Mouse (Mus musculus): ENCODE data around the gene Prss35. TPM values are rescaled to one million over a fixed set of nuclear protein-coding genes. Genes with fewer than 3 reads are reported as not detected.

Gene Prss35
- polyA plus RNA-seq (2016; fragmentation: Nextera tagmentation; extraction: Ambion mirVana), result 3.2 and 5.0 TPM in 2 replicates

DNA sequence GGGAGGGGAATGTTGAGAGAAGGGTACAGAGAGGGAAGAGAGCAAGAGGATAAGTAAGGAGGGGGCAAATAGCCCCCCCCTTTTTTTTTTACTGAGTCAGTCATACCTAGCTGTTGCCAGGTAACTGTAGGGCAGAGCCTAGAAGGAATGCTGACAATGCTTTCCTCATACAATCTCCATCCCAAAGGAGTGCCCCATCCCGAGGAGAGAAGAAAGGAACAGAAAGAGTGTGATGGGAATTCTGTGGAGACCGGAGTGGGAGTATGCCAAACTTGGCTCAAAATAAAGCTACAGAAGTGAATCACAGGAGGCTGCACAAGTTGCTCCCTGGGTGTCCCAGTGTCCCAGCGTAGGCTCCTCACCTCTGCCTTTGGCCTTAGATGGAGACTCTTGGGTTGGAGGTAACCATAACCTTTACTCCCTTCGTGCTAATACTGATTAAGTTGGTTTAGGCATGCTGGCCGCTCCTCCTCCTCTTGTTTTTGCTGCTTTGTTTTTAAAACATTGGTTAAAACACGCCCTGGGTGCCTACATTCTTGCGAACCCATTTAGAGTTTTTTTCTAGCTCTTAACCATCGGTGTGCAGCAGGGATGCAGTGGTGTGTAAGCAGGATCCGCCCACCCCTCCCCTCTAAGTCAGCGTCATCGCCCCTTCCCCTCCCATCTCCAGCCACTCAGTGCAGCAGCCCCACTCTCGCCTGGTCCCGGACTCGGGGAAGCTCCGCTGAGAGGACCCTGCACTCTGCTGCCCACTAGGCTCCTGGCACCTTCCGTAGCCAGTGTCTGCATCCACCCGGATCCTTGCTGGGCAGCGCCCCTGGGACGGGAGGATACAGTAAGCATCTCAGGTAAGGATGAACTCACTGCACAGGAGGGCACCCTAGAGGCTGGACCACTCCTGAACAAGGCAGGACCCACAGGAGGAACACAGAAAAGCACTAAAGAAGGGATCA is at the start of gene Prss35:
Gene Prss35, plus strand, starts transcription at position 691 of the 953 bp plus-strand sequence.
- H3K27me3 ChIP-seq (replicated peaks), result no peaks in the 10 kb centered on the region
- H3K36me3 ChIP-seq, result no peaks in the 10 kb centered on the region
- ATAC-seq (ENCODE audit: low FRiP score, low read depth), result peak; percentile 79
- H3K4me1 ChIP-seq, result peaks cover 5% of the 10 kb centered on the region
- H3K4me3 ChIP-seq, result peak within 1 kb of the TSS; percentile 23; the same call in 1 of the 2 replicates
- H3K4me2 ChIP-seq (replicated peaks), result peak within 1 kb of the TSS; percentile 65
- no peaks in the 10 kb centered on the region for H3K9me3 ChIP-seq
- H3K27ac ChIP-seq, result no peak within 1 kb of the TSS
- 2% methylated on average over 19 of the region's 19 CpGs for WGBS
- H3K9ac ChIP-seq, result peak within 1 kb of the TSS; percentile 36

- H3K27me3 ChIP-seq (replicated peaks), result peaks cover 3% of the 10 kb centered on the region
- no peak overlapping the region for H3K9ac ChIP-seq
- H3K4me2 ChIP-seq (replicated peaks), result no peak overlapping the region
- H3K9me3 ChIP-seq, result no peaks in the 10 kb centered on the region
- ATAC-seq (ENCODE audit: low FRiP score, low read depth), result no peak
- H3K4me1 ChIP-seq, result no peaks in the 10 kb centered on the region
- 90% methylated on average over 6 of the region's 6 CpGs for WGBS
- no peak overlapping the region for H3K4me3 ChIP-seq
- no peak overlapping the region for H3K27ac ChIP-seq
- H3K36me3 ChIP-seq, result no peaks in the 10 kb centered on the region
Observed at GRCm38 (mm10) chr9:86693935-86694334, 49.5 kb upstream of the Prss35 start.

GRCm38 (mm10) chr9:86694644-86695043 is 48.8 kb upstream of the Prss35 start:
- H3K4me2 ChIP-seq (replicated peaks), result peak overlapping the region; percentile 92
- peaks cover 3% of the 10 kb centered on the region for H3K27me3 ChIP-seq (replicated peaks)
- no peaks in the 10 kb centered on the region for H3K36me3 ChIP-seq
- WGBS, result 93% methylated on average over 7 of the region's 7 CpGs
- no peak overlapping the region for H3K4me3 ChIP-seq
- no peak for ATAC-seq (ENCODE audit: low FRiP score, low read depth)
- no peak overlapping the region for H3K27ac ChIP-seq
- no peaks in the 10 kb centered on the region for H3K9me3 ChIP-seq
- H3K4me1 ChIP-seq, result no peaks in the 10 kb centered on the region
- no peak overlapping the region for H3K9ac ChIP-seq

DNA sequence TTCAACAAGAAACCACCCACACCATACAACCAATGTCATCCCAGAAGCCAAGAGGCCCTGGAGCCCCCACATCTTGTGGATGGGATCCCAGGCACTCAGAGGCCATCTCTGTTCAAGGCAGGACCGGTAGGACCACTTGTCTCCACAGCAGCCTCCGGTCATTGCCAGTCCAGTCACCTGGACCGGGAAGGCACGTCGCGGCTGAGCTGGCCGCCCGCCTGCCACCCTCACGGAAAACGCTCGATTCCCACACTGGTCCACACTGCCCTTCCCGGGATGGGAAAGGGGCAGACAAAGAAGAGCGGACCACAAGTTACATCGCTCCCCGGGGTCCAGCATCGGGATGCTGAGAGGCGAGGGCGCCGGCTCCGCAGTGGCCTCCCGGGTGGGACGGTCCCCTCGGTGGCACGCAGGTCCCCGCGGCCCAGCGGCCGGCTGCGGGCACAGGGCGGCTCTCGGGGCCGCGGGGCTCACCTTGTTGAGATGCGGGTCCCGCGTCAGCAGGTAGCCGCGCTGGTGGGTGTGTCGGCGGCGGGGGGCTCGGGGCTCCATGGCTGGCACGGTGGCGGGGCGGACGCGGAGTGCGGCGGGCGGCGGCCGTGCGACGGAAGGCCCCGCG is 48.1 kb upstream of the Prss35 start:
- H3K36me3 ChIP-seq, result no peaks in the 10 kb centered on the region
- H3K4me2 ChIP-seq (replicated peaks), result peak overlapping the region; percentile 92
- no peaks in the 10 kb centered on the region for H3K9me3 ChIP-seq
- peaks cover 3% of the 10 kb centered on the region for H3K27me3 ChIP-seq (replicated peaks)
- H3K4me3 ChIP-seq, result peak overlapping the region; percentile 73
- WGBS, result 1% methylated on average over 43 of the region's 56 CpGs
- peak; percentile 76 for ATAC-seq (ENCODE audit: low FRiP score, low read depth)
- peak overlapping the region; percentile 84 for H3K9ac ChIP-seq
- no peak overlapping the region for H3K27ac ChIP-seq
- H3K4me1 ChIP-seq, result no peaks in the 10 kb centered on the region

DNA sequence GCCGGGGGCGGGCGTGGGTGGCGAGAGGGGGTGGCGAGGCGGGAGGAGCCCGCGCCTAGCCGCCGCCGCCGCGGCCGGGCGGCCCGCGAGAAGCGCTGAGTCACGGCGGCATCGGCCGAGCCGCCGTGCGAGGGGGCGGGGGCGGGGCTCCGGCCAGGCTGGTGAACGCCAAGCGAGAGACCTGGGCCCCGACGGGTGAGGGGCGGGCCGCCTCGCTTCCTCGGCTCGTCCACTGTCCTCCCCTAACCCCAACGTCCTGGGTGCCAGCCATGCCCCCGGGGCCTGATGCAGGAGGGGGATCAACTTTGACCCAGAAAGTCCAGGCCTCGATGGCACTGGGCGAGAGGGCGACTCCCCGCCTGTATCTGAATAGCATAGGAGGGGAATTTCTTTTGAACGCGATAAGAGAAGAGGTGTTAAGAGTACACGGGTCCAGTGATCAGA is 47.6 kb upstream of the Prss35 start, which contains the start of gene Me1:
Gene Me1, minus strand, starts transcription at position 136 of the 444 bp plus-strand sequence.
- Histone ChIP-seq H3K27ac (no peak within 1 kb of the TSS), H3K36me3 (no peaks in the 10 kb centered on the region), H3K4me2 (replicated peaks) (peak within 1 kb of the TSS; percentile 92), H3K4me1 (no peaks in the 10 kb centered on the region), H3K9me3 (no peaks in the 10 kb centered on the region), H3K27me3 (replicated peaks) (peaks cover 3% of the 10 kb centered on the region), H3K4me3 (peak within 1 kb of the TSS; percentile 73), H3K9ac (peak within 1 kb of the TSS; percentile 84)
- peak; percentile 85 for ATAC-seq (ENCODE audit: low FRiP score, low read depth)
- WGBS, result under 1% methylated on average over 46 of the region's 46 CpGs

GRCm38 (mm10) chr9:86701264-86701663 is 42.2 kb upstream of the Prss35 start:
- Histone ChIP-seq H3K36me3 (no peaks in the 10 kb centered on the region), H3K9me3 (no peaks in the 10 kb centered on the region), H3K4me1 (no peaks in the 10 kb centered on the region), H3K27me3 (replicated peaks) (peaks cover 3% of the 10 kb centered on the region; the same call in 1 of the 2 replicates), H3K4me2 (replicated peaks) (no peak overlapping the region), H3K4me3 (no peak overlapping the region), H3K9ac (no peak overlapping the region), H3K27ac (no peak overlapping the region)
- ATAC-seq (ENCODE audit: low FRiP score, low read depth), result no peak
- WGBS, result 48% methylated on average over 5 of the region's 5 CpGs

GRCm38 (mm10) chr9:86701844-86702243 is 41.6 kb upstream of the Prss35 start:
- H3K27ac ChIP-seq, result no peak overlapping the region
- no peaks in the 10 kb centered on the region for H3K9me3 ChIP-seq
- H3K36me3 ChIP-seq, result no peaks in the 10 kb centered on the region
- ATAC-seq (ENCODE audit: low FRiP score, low read depth), result no peak
- H3K4me1 ChIP-seq, result no peaks in the 10 kb centered on the region
- 24% methylated on average over 2 of the region's 2 CpGs for WGBS
- H3K4me3 ChIP-seq, result no peak overlapping the region
- H3K27me3 ChIP-seq (replicated peaks), result peaks cover 2% of the 10 kb centered on the region; the same call in 1 of the 2 replicates
- H3K4me2 ChIP-seq (replicated peaks), result no peak overlapping the region
- no peak overlapping the region for H3K9ac ChIP-seq

GRCm38 (mm10) chr9:86707431-86707830 is 36.0 kb upstream of the Prss35 start:
- Histone ChIP-seq H3K27me3 (replicated peaks) (no peaks in the 10 kb centered on the region), H3K9me3 (no peaks in the 10 kb centered on the region), H3K4me1 (no peaks in the 10 kb centered on the region), H3K9ac (no peak overlapping the region), H3K4me3 (no peak overlapping the region), H3K4me2 (replicated peaks) (no peak overlapping the region), H3K27ac (no peak overlapping the region), H3K36me3 (no peaks in the 10 kb centered on the region)
- WGBS, result 59% methylated on average over 1 of the region's 1 CpGs
- ATAC-seq (ENCODE audit: low FRiP score, low read depth), result no peak

DNA sequence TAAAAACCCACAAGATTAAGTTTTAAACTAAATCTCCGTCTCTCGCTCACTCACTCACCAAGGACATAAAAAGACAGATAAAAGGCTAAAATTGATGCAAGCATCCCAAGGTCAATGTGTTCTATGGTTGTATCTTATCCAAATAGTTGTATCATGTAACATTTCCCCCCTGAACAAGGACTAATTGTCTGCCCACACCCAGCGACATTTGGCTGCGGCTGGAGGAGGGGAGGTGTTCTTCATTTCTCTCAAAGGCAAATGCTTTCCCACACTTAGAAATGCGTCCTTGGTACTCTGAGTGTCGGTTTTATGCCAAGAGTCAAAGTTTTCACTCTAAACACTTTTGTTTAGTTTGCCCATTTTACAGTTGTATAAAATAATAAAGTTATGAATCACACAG is 34.5 kb upstream of the Prss35 start:
- ATAC-seq (ENCODE audit: low FRiP score, low read depth), result no peak
- Histone ChIP-seq H3K4me3 (no peak overlapping the region), H3K27me3 (replicated peaks) (no peaks in the 10 kb centered on the region)

DNA sequence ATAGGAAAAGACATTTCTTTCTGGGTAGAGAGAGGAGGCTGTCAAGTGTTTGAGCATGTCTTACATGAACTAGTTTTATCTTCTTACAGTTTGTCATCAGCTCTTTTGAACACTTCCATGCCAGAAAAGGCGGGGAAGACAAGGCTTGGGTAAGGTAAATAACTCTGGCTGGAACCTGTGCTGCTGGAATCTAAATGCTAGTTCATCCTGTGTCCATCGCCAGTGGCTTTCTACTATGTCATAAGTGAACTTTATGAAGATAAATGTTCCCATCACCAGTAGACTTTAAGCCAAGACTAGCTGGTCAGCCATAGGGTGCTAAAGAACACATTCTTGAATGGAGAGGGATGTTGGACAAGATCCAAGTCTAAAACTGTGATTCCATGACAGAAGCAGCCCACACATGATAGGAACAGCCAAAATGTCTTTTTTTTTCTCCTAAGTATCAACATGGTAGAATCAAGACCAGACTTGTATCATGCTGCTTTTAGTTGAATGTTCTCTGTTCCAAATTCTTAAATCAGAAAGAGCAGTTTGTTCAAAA is 33.3 kb upstream of the Prss35 start:
- 93% methylated on average over 2 of the region's 2 CpGs for WGBS
- no peaks in the 10 kb centered on the region for H3K27me3 ChIP-seq (replicated peaks)
- no peak overlapping the region for H3K9ac ChIP-seq
- no peaks in the 10 kb centered on the region for H3K36me3 ChIP-seq
- no peak overlapping the region for H3K4me2 ChIP-seq (replicated peaks)
- no peak overlapping the region for H3K4me3 ChIP-seq
- H3K9me3 ChIP-seq, result no peaks in the 10 kb centered on the region
- ATAC-seq (ENCODE audit: low FRiP score, low read depth), result no peak
- H3K4me1 ChIP-seq, result no peaks in the 10 kb centered on the region
- no peak overlapping the region for H3K27ac ChIP-seq

More for the DNA sequence above, 34.5 kb upstream of the Prss35 start:
- no peak overlapping the region for H3K4me2 ChIP-seq (replicated peaks)
- H3K4me1 ChIP-seq, result no peaks in the 10 kb centered on the region
- H3K27ac ChIP-seq, result no peak overlapping the region
- H3K9ac ChIP-seq, result no peak overlapping the region
- no peaks in the 10 kb centered on the region for H3K9me3 ChIP-seq
- WGBS, result 74% methylated on average over 6 of the region's 6 CpGs
- no peaks in the 10 kb centered on the region for H3K36me3 ChIP-seq

- no peak overlapping the region for H3K9ac ChIP-seq
- H3K27me3 ChIP-seq (replicated peaks), result no peaks in the 10 kb centered on the region
- no peak overlapping the region for H3K27ac ChIP-seq
- no peaks in the 10 kb centered on the region for H3K9me3 ChIP-seq
- ATAC-seq (ENCODE audit: low FRiP score, low read depth), result no peak
- no peak overlapping the region for H3K4me3 ChIP-seq
- H3K36me3 ChIP-seq, result no peaks in the 10 kb centered on the region
- 66% methylated on average over 2 of the region's 2 CpGs for WGBS
- no peaks in the 10 kb centered on the region for H3K4me1 ChIP-seq
- H3K4me2 ChIP-seq (replicated peaks), result no peak overlapping the region
Observed at GRCm38 (mm10) chr9:86712648-86713047, 30.8 kb upstream of the Prss35 start.

DNA sequence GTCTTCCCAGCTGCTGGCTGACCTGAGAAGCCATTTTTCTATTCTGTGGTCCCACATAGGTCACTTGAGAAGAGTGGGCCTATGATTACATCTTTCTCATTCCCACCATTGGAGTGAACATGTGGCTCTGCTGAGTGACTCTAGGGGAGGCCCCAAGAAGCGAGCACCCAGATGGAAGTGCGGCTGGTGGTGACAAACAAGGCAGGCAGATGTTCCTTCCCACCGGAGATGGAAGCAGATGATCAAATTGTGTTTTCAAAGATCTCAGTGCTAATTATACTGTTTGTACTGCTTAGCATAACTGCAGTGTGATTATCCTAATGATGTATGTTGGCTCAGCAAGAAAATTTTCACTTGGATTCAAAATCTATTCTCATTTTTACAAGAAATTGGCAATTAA is 29.4 kb upstream of the Prss35 start:
- H3K4me3 ChIP-seq, result no peak overlapping the region
- H3K36me3 ChIP-seq, result no peaks in the 10 kb centered on the region
- H3K27ac ChIP-seq, result no peak overlapping the region
- no peak overlapping the region for H3K4me2 ChIP-seq (replicated peaks)
- H3K9ac ChIP-seq, result no peak overlapping the region
- no peaks in the 10 kb centered on the region for H3K27me3 ChIP-seq (replicated peaks)
- ATAC-seq (ENCODE audit: low FRiP score, low read depth), result no peak
- no peaks in the 10 kb centered on the region for H3K4me1 ChIP-seq
- 96% methylated on average over 3 of the region's 3 CpGs for WGBS
- no peaks in the 10 kb centered on the region for H3K9me3 ChIP-seq
